Mouse (Mus musculus) ES-Bruce4 (cell line): ENCODE results near the gene Gm49318. TPM values are rescaled to one million over a fixed set of nuclear protein-coding genes. Genes with fewer than 3 reads are reported as not detected.

Source experiments
- H3K27ac ChIP-seq: 2 replicates; pipeline ENCODE4 v1.5.1; 2012; ENCODE audit warnings: low read length, inconsistent platforms; ENCODE audit not compliant: insufficient read depth
- H3K27me3 ChIP-seq: 2 replicates; pipeline ENCODE4 v1.6.1; 2012; ENCODE audit warnings: mild to moderate bottlenecking, low read length, inconsistent platforms; ENCODE audit not compliant: control insufficient read depth, poor library complexity, insufficient read depth, severe bottlenecking
- H3K36me3 ChIP-seq: 2 replicates; pipeline ENCODE4 v1.6.1; 2012; ENCODE audit warnings: inconsistent platforms, mild to moderate bottlenecking, low read length, moderate library complexity; ENCODE audit not compliant: control insufficient read depth, poor library complexity, insufficient read depth, severe bottlenecking
- H3K4me1 ChIP-seq: one replicate; pipeline ENCODE4 v1.8.1; 2011; ENCODE audit warnings: low read length; ENCODE audit not compliant: control insufficient read depth, insufficient read depth
- H3K4me3 ChIP-seq: 2 replicates; pipeline ENCODE4 v1.5.1; 2011; ENCODE audit warnings: low read depth, mild to moderate bottlenecking, low read length
- H3K9ac ChIP-seq: 2 replicates; pipeline ENCODE4 v1.6.1; 2012; ENCODE audit warnings: low read depth, mild to moderate bottlenecking, inconsistent platforms; ENCODE audit not compliant: poor library complexity, severe bottlenecking
- H3K9me3 ChIP-seq: replicated peaks from 2 replicates; pipeline ENCODE4 v1.6.1; 2012; ENCODE audit warnings: mild to moderate bottlenecking, low read length, inconsistent platforms; ENCODE audit not compliant: control insufficient read depth, poor library complexity, insufficient read depth, severe bottlenecking
- CTCF ChIP-seq: IDR thresholded peaks from one replicate; pipeline ENCODE4 v1.8.1; 2011; ENCODE audit warnings: low read depth, low read length
- EP300 ChIP-seq: IDR thresholded peaks from 2 replicates; pipeline ENCODE4 v1.6.1; 2011; ENCODE audit warnings: low read depth, low read length; ENCODE audit not compliant: insufficient read depth
- POLR2A ChIP-seq: IDR thresholded peaks from one replicate; pipeline ENCODE4 v1.8.1; 2011; ENCODE audit warnings: low read length; ENCODE audit not compliant: insufficient read depth
- polyA plus RNA-seq: library from polyadenylated mRNA; stranded (reverse); fragments of >200 nt; gene quantifications from 2 replicates; pipeline ENCODE4 v1.2.4, GENCODE M21; 2011; ENCODE audit warnings: low read depth; ENCODE audit not compliant: missing spikeins, insufficient read depth, insufficient read length

Gene Gm49318
- polyA plus RNA-seq, 1 experiment, result not detected

DNA sequence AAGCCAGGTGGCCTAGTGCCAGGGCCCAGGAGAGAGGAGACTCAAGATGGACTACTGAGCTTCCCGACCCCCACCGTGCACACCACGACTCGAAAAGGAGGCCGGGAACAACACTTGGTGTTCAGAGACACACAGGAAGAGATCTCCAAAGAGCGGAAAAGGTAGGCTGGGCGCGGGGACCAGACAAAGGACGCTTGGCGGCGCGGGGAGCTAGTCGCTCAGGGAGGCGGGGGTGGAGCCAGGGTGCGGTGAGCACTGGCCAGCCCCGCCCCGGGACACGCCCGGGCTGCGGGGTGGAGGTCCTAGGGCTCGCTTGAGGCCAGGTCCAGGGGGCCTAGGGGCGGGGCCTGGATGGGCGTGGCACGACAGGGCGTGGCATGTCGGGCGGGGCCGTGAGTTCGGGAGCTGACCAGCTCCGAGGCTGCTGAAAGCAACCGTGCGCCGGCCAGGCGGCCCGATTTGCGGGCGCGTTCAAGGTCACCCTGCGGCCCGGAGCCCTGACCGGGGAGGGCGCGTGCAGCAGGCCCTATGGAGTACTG lies 20.6 kb downstream of the Gm49318 start:
- H3K27ac ChIP-seq, result no peak overlapping the region
- H3K9me3 ChIP-seq, result no peaks in the 10 kb centered on the region
- H3K4me3 ChIP-seq, result peak overlapping the region; percentile 24
- peaks cover 2% of the 10 kb centered on the region for H3K4me1 ChIP-seq
- TF ChIP-seq POLR2A (no peak), EP300 (peak; percentile 73)
- H3K36me3 ChIP-seq, result no peaks in the 10 kb centered on the region
- no peaks in the 10 kb centered on the region; the same call in 1 of the 2 replicates for H3K27me3 ChIP-seq
- 0 out of 2 replicates have a peak overlapping the region, but pooled peaks have one; percentile 58 for H3K9ac ChIP-seq

GRCm38 (mm10) chr9:22049721-22050270 lies 21.3 kb downstream of the Gm49318 start:
- Histone ChIP-seq H3K9me3 (no peaks in the 10 kb centered on the region), H3K27me3 (no peaks in the 10 kb centered on the region; the same call in 1 of the 2 replicates), H3K4me3 (peak overlapping the region; percentile 24), H3K27ac (no peak overlapping the region), H3K36me3 (no peaks in the 10 kb centered on the region), H3K9ac (no peak overlapping the region), H3K4me1 (no peaks in the 10 kb centered on the region)
- no peak for TF ChIP-seq POLR2A
- no peak for TF ChIP-seq CTCF
- no peak for TF ChIP-seq EP300

DNA sequence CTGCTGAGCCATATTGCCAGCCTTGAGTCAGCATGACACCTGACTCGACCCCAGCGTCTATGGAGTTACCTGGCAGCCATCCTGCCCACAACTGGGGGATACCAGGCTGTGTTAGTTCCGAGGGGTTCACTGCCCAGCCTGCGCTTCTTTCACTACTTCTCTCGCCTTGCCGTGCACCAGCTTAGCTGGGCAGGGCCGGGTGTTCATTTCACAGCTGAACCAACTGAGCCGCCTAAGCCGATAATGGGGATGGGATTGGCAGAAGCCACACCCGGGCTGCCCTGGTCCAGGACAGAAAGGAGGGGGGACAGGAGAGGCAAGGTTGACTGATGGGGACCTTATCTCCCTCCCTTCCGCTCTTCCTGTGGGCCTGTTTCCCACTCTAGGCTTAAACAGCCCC lies 21.7 kb downstream of the Gm49318 start:
- Histone ChIP-seq H3K36me3 (no peaks in the 10 kb centered on the region), H3K9me3 (no peaks in the 10 kb centered on the region), H3K27ac (no peak overlapping the region), H3K27me3 (no peaks in the 10 kb centered on the region; the same call in 1 of the 2 replicates), H3K4me3 (no peak overlapping the region), H3K4me1 (no peaks in the 10 kb centered on the region), H3K9ac (no peak overlapping the region)
- TF ChIP-seq EP300 (no peak), POLR2A (no peak)

GRCm38 (mm10) chr9:22047329-22047728 lies 23.7 kb downstream of the Gm49318 start:
- H3K4me1 ChIP-seq, result no peaks in the 10 kb centered on the region
- TF ChIP-seq CTCF, result no peak
- TF ChIP-seq POLR2A, result no peak
- TF ChIP-seq EP300, result no peak
- H3K9me3 ChIP-seq, result no peaks in the 10 kb centered on the region
- H3K4me3 ChIP-seq, result no peak overlapping the region
- H3K27me3 ChIP-seq, result no peaks in the 10 kb centered on the region; the same call in 1 of the 2 replicates
- no peaks in the 10 kb centered on the region for H3K36me3 ChIP-seq
- H3K9ac ChIP-seq, result no peak overlapping the region
- H3K27ac ChIP-seq, result no peak overlapping the region

GRCm38 (mm10) chr9:22041832-22042231 lies 29.2 kb downstream of the Gm49318 start:
- TF ChIP-seq CTCF (no peak), EP300 (no peak)
- Histone ChIP-seq H3K27me3 (no peaks in the 10 kb centered on the region), H3K4me1 (no peaks in the 10 kb centered on the region), H3K27ac (no peak overlapping the region), H3K36me3 (no peaks in the 10 kb centered on the region), H3K9me3 (no peaks in the 10 kb centered on the region), H3K9ac (no peak overlapping the region), H3K4me3 (no peak overlapping the region)

DNA sequence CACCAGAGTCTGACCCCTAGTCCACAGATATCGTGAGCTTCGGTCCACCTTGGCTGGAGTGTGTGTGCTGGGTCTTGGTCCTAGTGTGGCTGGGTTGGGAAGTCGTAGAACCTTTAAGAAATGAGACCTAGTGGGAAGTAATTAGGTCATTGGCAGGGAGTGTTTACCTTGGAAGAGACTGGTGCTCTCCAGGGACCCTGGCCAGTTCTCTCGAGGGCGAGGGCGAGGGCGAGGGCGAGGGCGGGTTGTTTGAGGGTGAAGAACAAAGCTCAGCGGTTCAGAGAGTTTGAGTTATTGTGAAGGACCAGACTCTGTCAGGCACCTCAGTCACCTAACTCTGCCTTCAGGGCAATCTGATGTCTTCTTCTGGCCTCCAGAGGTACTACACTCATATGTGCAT lies 33.2 kb downstream of the Gm49318 start:
- Histone ChIP-seq H3K27me3 (no peaks in the 10 kb centered on the region), H3K4me3 (no peak overlapping the region), H3K9ac (no peak overlapping the region), H3K27ac (no peak overlapping the region), H3K4me1 (peaks cover 5% of the 10 kb centered on the region), H3K36me3 (no peaks in the 10 kb centered on the region), H3K9me3 (no peaks in the 10 kb centered on the region)
- TF ChIP-seq EP300 (no peak), CTCF (no peak), POLR2A (no peak)
